Mouse (Mus musculus) lung, postnatal 0 days (tissue): Measurements from ENCODE around the gene Naa11.

Source experiments
- CTCF ChIP-seq: IDR thresholded peaks from 2 replicates; pipeline ENCODE4 v1.5.1; 2016; ENCODE audit warnings: antibody characterized with exemption, mild to moderate bottlenecking
- EP300 ChIP-seq: IDR thresholded peaks from 2 replicates; pipeline ENCODE4 v1.6.1; 2016; ENCODE audit warnings: antibody characterized with exemption, mild to moderate bottlenecking, control low read depth

DNA sequence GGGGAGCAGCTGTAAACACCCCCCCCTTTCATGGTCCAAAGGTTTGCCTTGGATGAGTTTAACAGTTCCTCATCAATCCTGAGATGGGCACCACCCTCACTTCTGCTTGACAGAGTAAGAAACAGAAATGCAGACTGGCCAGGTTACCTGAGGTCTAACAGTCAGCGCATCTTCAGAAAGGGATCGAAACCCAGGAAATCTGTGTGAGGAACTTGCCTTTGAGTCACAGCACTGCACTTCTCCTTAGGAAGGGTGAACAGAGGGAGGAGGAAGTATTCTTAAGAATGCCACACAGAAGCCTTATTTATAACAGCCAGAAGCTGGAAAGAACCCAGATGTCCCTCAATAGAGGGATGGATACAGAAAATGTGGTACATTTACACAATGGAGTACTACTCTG, 37.0 kb downstream of the Naa11 start:
- TF ChIP-seq CTCF (no peak), EP300 (no peak)
